Mouse (Mus musculus) CD8-positive naive resting alpha-beta T cell, adult 2 months (primary cell): Measurements from ENCODE around the gene Dusp7.

ENCODE experiments used
- DNase-seq, 2 experiments: peaks; one replicate each; pipeline ENCODE4 v3.0.0; 2022; ENCODE audit warnings: low read depth in 2 of 2, low spot score in 2 of 2

Dusp7 gene

GRCm38 (mm10) chr9:106354810-106355209 lies 13.6 kb upstream of the Dusp7 start:
- no peak for DNase-seq

GRCm38 (mm10) chr9:106355217-106355974 lies 13.0 kb upstream of the Dusp7 start:
- no peak for DNase-seq

- DNase-seq, result no peak
These were observed 12.5 kb upstream of the Dusp7 start for GRCm38 (mm10) chr9:106355975-106356286.

GRCm38 (mm10) chr9:106356323-106356844 lies 12.0 kb upstream of the Dusp7 start:
- DNase-seq, result no peak

DNA sequence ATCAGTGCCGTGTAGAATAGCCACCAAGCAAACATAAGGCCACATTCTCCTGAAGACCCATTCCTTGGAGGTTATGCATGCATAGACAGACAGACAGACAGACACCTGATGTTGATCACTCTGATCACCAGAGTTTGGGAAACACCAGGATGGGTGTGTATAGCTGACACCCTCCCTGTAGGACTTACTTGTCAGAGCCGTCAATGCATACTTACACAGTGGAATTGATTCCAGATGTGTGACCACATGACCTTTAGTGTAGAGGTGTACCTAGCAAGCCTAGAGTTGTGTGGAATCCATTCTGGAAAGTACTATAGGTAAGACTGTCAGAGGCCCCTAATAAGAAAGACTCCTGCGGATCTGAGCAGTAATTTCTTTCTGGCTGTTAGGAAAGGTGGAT lies 11.3 kb upstream of the Dusp7 start:
- no peak for DNase-seq

GRCm38 (mm10) chr9:106359297-106359696 lies 9.1 kb upstream of the Dusp7 start:
- no peak for DNase-seq

- no peak for DNase-seq
These were observed 7.3 kb upstream of the Dusp7 start for GRCm38 (mm10) chr9:106361140-106361539.

GRCm38 (mm10) chr9:106365333-106365732 lies 3.1 kb upstream of the Dusp7 start:
- no peak for DNase-seq

GRCm38 (mm10) chr9:106366188-106366587 lies 2.2 kb upstream of the Dusp7 start:
- no peak for DNase-seq

DNA sequence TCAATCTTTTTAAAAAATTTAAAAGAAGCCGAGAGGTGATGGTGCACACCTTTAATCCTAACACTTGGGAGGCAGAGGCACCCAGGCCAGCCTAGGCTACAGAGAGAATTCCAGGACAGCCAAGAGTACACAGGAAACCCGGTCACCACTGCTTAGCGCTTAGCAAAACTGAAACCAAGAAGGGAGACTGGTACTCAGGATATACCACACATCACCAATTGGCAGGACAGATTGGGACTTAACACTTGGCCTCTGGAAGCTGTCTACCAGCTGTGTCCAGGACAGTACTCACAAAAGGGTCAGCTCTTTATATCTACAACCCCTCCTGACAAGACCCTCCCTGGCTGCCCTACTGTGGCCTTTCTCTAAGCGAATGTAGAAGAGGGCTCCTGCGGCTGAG lies 1.4 kb upstream of the Dusp7 start:
- no peak for DNase-seq

DNA sequence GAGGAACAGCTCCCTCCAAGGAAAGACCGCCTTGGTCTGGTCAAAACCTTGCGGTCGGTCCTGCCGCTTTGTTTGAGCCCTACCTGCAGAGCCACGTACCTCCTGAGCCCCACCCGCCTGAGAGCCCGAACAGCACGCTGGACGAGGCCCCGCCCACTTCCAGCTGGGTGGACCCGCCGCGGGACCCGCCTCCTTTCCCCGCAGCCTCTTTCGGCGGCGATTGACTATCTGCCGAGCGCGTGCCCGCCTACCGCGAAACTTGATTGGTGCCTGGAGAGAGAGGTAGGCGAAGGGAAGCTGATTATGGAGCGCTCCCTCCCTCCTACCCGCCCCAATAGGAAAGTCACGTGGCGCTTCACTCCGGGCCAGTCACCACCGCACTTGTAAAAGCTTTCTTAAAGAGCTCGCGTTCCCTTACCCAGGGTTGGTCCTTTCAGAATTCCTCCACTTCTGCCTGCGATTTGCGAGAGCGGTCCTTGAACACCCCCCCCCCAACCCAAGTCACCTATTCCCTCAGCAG lies 780 bp upstream of the Dusp7 start:
- peak; percentile 96 to 98 for DNase-seq

DNA sequence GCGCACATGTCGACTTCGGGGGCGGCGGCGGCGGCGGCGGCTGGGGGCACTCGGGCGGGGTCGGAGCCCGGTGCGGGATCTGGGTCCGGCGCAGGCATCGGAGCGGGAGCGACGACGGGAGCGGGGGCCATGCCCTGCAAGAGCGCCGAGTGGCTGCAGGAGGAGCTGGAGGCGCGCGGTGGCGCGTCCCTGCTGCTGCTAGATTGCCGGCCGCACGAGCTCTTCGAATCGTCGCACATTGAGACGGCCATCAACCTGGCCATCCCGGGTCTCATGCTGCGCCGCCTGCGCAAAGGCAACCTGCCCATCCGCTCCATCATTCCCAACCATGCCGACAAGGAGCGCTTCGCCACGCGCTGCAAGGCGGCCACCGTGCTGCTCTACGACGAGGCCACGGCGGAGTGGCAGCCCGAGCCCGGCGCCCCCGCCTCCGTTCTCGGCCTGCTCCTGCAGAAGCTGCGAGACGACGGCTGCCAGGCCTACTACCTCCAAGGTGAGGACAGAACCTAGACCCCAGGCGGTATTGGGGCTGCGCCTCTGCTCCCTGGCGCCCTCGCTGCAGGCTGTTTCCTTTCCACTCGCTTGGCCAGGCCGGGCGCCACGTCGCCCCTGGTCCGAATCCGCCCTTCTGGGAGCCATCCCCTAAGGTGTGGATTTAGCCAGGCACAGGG lies 534 bp downstream of the Dusp7 start:
- peak in 1 of 2 experiments; percentile 41 for DNase-seq

GRCm38 (mm10) chr9:106369801-106370485 lies 1.5 kb downstream of the Dusp7 start:
- no peak for DNase-seq

- DNase-seq, result no peak
These were observed 2.4 kb downstream of the Dusp7 start for GRCm38 (mm10) chr9:106370620-106371383.

DNA sequence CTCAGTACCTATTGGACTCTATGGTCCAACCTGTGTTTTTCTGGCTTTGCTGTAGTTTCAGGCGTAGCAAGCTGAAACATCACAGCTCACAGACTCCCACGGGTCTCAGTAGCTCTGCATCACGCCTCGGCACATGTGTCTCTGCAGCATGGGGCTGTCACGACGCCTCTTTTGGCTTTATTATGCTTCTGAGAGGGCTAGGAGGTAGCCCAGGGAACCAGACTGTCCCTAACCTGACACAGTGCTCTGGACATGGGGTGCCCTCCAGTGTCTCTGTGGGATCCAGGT lies 2.9 kb downstream of the Dusp7 start:
- DNase-seq, result no peak

- peak in 1 of 2 experiments; percentile 53 for DNase-seq
These were observed 3.3 kb downstream of the Dusp7 start for GRCm38 (mm10) chr9:106371776-106372175.

GRCm38 (mm10) chr9:106372431-106373412 lies 4.3 kb downstream of the Dusp7 start:
- DNase-seq, result peak in 1 of 2 experiments; percentile 44

DNA sequence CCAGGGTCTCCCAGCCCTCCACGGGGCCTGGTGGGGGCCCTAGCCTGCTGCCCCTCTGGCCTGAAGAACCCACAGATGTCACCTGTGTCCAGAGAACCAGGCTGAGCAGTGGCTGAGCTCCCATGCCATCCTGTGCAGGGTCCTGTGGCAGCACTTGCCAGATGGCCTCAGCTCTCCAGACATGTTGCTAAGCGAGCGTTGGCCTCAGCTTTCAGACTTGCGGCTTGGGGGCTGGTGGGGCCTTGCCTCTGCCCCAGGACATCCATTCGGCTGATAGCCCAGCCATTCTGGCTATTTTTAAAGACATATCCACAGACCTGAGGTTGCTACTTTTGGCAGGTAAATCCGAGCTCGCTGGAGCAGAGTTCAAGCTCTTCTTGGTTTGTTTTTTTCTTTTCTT lies 5.5 kb downstream of the Dusp7 start:
- DNase-seq, result no peak

DNA sequence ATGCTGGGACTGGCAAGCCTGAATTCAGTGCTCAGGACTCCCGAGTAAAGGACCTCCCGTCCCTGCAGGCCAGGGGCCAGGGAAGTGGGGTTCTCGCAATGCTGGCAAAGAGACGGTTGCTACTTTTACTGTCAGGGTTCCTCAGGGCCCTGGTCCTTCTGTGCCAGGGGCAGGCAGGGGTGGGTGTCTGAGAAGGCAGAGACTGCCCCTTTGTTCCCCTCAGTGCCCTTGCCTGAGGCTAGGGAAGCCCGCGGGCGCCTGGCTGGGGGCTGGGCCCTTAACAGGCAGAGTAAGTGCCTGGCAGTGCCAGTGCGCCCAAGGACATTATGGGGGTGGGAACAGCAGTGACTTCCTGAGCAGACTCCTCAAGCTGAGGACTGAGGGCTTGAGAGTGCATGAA lies 8.8 kb downstream of the Dusp7 start:
- no peak for DNase-seq

GRCm38 (mm10) chr9:106378045-106378444 lies 9.6 kb downstream of the Dusp7 start:
- DNase-seq, result no peak
